Mouse (Mus musculus) liver, postnatal 0 days (tissue): ENCODE measurements around the gene Aaas.

Experiments used
- CTCF ChIP-seq: sonication (generic); IDR thresholded peaks from 2 replicates; pipeline ENCODE4 v1.5.1; 2016; ENCODE audit warnings: antibody characterized with exemption, low read depth
- EP300 ChIP-seq: IDR thresholded peaks from 2 replicates; pipeline ENCODE4 v1.6.1; 2016; ENCODE audit warnings: antibody characterized with exemption, low read depth, mild to moderate bottlenecking

DNA sequence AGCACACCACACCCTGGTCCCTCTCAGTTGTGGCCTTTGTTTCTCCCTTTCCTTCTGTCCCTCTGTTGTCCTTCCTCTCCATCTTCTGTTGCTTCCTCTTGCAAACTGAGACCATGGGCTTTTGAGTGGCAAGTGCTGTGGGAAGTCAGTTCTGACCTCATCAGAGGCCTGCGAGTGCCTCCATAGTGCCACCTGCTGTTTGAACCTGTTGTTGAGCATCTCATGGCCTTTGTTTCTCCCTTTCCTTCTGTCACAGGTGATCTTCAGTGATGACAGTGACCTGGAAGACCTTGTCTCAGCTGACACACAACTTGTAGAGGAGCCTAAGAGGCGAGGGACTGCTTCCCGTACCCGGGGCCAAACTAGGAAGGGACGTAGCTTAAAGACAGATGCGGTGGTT is 34.3 kb downstream of the Aaas start:
- peak; percentile 82 for TF ChIP-seq CTCF
- no peak for TF ChIP-seq EP300
